Mouse (Mus musculus) cerebellum, postnatal 4 days (tissue): ENCODE results near the gene Prpsap2.

Experiments
- DNase-seq, 2 experiments: peaks; one replicate each; pipeline ENCODE4 v3.0.0; 2022; ENCODE audit warnings: low spot score in 2 of 2, mixed read lengths in 1 of 2

Prpsap2 gene

GRCm38 (mm10) chr11:61715130-61715529 lies 46.8 kb downstream of the Prpsap2 start:
- no peak for DNase-seq

- peak in 1 of 2 experiments; percentile 72 for DNase-seq
These were observed 47.4 kb downstream of the Prpsap2 start for GRCm38 (mm10) chr11:61714346-61715117.

GRCm38 (mm10) chr11:61713157-61713855 lies 48.6 kb downstream of the Prpsap2 start:
- DNase-seq, result no peak

GRCm38 (mm10) chr11:61708928-61709327 lies 53.0 kb downstream of the Prpsap2 start:
- no peak for DNase-seq

- DNase-seq, result no peak
These were observed 55.7 kb downstream of the Prpsap2 start for GRCm38 (mm10) chr11:61706232-61706631.

- no peak for DNase-seq
These were observed 56.3 kb downstream of the Prpsap2 start for GRCm38 (mm10) chr11:61705581-61705980.

- no peak for DNase-seq
These were observed 59.4 kb downstream of the Prpsap2 start for GRCm38 (mm10) chr11:61702494-61702893.

- no peak for DNase-seq
These were observed 60.2 kb downstream of the Prpsap2 start for GRCm38 (mm10) chr11:61701696-61702095.

GRCm38 (mm10) chr11:61699933-61700332 lies 62.0 kb downstream of the Prpsap2 start:
- peak in 1 of 2 experiments; percentile 56 for DNase-seq

- no peak for DNase-seq
These were observed 62.4 kb downstream of the Prpsap2 start for GRCm38 (mm10) chr11:61699460-61699859.

- no peak for DNase-seq
These were observed 63.0 kb downstream of the Prpsap2 start for GRCm38 (mm10) chr11:61698852-61699251.

GRCm38 (mm10) chr11:61692996-61693395 lies 68.9 kb downstream of the Prpsap2 start:
- DNase-seq, result peak in 1 of 2 experiments; percentile 35

GRCm38 (mm10) chr11:61687595-61687994 lies 74.3 kb downstream of the Prpsap2 start:
- no peak for DNase-seq

- no peak for DNase-seq
These were observed 74.9 kb downstream of the Prpsap2 start for GRCm38 (mm10) chr11:61686906-61687453.

GRCm38 (mm10) chr11:61686141-61686540 lies 75.7 kb downstream of the Prpsap2 start:
- DNase-seq, result no peak

GRCm38 (mm10) chr11:61685119-61685725 lies 76.7 kb downstream of the Prpsap2 start:
- no peak for DNase-seq

- no peak for DNase-seq
These were observed 77.8 kb downstream of the Prpsap2 start, which contains the start of gene Fam83g for GRCm38 (mm10) chr11:61683907-61684731. Gene Fam83g (plus strand): TSS chr11:61684091.
